Mouse (Mus musculus) testis, adult 10 weeks (tissue): ENCODE results near the gene Cachd1. TPM values are rescaled to one million over a fixed set of nuclear protein-coding genes. Genes with fewer than 3 reads are reported as not detected.

Source experiments
- polyA plus RNA-seq: library from polyadenylated mRNA; stranded (reverse); fragments of 350-450 nt; fragmentation: Illumina TruSeq; extraction: RNeasy Lipid Tissue Mini Kit (QIAGEN cat#74804); gene quantifications from one replicate; pipeline ENCODE4 v1.2.3, GENCODE M21; 2014; ENCODE audit warnings: low read depth, low replicate concordance

The Cachd1 gene
- polyA plus RNA-seq = 0.74 TPM

GRCm38 (mm10) chr4:100776043-100776870, at the start of gene Cachd1:
Gene Cachd1, plus strand, starts transcription at chr4:100776675.

DNA sequence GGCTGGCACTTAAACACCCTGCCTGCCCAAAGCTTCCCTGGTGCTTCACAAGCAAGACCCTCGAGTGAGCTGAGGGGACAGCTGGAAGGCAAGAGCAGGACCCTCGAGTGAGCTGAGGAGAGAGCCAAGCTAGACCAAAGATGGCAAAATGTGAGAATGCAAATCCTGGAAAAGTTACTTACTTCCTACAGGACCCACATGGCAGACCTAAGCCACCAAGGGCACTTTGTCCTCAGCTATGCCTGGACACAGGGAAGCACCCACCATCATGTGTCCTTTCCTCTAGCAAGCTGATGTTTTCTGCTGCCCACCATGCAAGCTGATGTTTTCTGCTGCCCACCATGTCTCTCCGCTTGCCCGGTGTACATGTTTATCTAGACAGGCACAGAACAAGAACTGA, 244.1 kb downstream of the Cachd1 start, which contains the start of gene Gm10577:
Gene Gm10577, minus strand, starts transcription at position 101 of the 400 bp plus-strand sequence.

DNA sequence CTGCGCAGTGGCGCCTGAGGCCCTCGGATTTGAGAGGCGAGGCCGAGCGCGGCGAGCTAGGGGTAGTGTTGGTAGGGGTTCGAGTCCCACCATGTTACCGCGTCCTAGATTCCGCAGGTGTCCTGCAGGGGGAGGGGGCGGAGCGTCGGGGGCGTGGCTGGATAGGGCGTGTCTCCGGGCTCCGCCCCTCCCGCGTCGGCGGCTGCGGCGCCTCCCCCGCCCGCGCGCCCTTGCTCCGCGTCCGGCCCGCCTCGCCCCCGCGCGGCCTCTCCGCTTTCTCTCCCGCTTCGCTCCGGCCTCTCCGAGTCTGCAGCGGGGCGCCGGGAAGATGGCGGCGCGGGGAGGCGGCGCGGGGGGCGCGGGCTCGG, 292.3 kb downstream of the Cachd1 start, which contains the start of gene Raver2:
Gene Raver2, plus strand, starts transcription at position 198 of the 368 bp plus-strand sequence.

Other genes with a start within 250 kb of the Cachd1 start
- gene Gm10577, start 244.0 kb downstream of the Cachd1 start, polyA plus RNA-seq = not detected